Mouse (Mus musculus) adrenal gland, postnatal 25 days (tissue): ENCODE results near the gene Trpm5. TPM values are rescaled to one million over a fixed set of nuclear protein-coding genes. Genes with fewer than 3 reads are reported as not detected.

ENCODE experiments used
- DNase-seq: peaks from one replicate; pipeline ENCODE4 v3.0.0; 2021; ENCODE audit warnings: mixed read lengths
- total RNA-seq: library from RNA; stranded (reverse); gene quantifications from 2 replicates; pipeline ENCODE4 v1.2.3, GENCODE M21; 2021

The Trpm5 gene
- total RNA-seq, 1 experiment from 2014 or later = 0.24 TPM

GRCm38 (mm10) chr7:143105258-143105897, 10.9 kb upstream of the Trpm5 start:
- DNase-seq = no peak

DNA sequence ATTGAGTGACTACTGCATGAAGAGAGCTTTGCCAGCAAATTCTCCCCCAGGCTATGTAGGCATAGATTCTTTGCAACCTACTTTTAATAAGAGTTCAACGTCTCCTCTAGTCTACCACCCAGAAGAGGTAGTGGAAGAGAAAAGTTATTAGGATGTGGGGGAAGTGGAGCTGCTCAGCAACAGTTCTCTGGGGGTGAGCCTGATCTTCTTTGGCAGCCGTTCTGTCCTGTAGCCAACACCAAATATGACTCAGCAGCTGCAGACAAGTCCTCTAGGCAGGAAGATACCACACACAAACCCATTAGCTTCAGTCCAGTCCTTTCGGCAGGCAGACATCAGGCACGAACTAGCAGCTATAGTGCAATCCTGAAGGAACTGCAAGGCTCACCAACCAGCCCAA, 6.3 kb upstream of the Trpm5 start:
- no peak for DNase-seq

GRCm38 (mm10) chr7:143095554-143095907, 1.1 kb upstream of the Trpm5 start:
- DNase-seq = no peak

DNA sequence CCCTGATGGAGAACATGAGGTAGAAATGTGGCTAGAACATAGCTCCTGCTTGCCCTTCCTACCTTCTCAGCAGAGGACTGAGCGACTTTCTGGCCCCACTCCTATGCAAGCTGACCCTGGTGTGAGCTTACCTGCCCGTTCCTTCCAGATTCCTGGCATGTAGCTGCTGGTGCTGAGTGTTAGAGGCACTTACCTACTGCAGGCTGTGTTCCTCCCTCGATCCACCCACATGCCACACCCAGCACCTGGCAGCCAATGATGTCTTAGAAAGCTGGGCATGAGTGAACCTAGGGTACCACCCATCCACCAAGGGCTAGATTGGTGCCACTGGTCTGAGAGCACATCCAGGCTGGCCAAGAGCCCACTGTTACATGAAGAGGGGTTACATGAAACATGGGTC, 595 bp downstream of the Trpm5 start:
- DNase-seq = no peak

DNA sequence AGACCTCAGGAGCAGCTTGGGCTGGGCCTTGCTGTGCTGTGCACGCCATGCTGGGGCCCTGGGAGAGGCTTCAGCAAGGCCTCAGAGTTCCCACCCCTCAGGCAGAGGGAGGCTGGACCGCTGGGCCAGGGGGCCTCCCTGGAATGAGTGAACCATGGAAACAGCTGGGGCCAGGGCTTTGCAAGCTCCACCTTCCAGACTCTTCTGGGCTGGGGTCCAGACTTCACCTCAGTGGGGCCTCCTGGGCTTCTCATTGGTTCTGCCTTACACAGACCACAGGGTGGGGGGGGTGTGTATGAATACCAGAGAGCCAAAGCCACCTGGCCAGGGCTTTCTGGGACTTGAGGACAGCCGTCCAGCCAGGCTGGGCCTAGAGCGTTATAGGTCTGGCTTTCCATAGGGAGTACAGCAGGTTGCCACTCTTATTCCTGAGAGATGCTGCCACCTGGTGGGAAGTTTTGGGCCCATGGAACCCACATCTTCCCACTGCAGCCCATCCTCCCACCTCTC, 7.3 kb downstream of the Trpm5 start:
- no peak for DNase-seq

DNA sequence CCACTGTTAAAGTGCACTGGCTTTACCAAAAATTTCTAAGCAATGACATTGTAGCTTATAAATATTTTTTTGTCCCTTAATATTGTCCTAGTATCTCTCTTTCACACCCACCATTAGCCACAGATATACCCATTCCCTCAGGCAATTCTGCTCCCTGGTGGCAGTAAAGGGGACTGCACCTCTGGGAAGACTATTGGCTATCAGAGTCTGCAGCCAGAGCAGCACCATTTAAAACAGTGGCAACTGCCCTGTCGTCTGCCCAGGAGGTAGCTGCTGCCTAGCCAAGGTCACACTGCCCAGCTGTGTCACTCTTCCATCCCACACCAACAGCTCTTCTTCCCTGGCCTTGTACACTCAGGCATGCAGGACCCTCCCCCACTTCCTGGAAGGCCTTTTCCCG, 8.1 kb downstream of the Trpm5 start:
- DNase-seq = peak; percentile 75

DNA sequence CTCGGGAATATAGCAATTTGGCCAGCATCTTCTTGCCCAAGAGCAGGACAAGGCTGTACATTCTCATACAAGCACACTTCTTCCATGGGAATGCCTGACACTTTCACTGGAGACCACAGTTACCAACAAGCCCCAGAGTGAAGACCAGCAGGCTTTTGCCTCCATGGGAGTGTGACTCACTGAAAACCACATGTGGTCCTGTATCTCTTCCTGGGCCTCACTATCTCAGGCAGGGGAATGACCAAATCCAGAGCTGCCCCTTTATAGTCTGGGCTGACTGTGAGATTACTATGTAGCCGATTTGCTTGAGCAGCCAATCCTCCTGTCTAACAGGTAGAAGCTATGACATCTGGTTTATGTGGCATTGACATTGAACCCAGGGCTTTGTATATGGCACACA, 10.7 kb downstream of the Trpm5 start:
- no peak for DNase-seq

DNA sequence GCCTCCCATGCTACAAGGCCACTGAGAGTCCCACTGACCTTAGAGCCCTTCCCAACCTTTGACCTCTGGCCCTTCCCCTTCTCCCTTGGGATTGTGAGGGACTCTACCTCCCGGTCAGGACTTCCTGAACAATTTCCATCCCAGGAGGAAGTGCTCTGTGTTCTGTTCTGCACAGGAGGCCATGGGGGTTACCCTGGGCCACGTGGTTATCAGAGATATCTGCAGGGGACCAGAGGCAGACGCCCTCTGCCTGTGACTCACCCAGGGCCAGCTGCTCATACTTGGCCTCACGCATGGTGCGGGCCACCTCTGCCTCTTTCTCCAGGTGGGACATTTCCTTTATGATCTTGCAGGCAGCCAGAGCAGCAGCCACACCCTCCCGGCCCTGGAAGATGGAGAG, 12.4 kb downstream of the Trpm5 start:
- DNase-seq = no peak

- no peak for DNase-seq
Measured at GRCm38 (mm10) chr7:143077351-143077750, 17.1 kb downstream of the Trpm5 start.

DNA sequence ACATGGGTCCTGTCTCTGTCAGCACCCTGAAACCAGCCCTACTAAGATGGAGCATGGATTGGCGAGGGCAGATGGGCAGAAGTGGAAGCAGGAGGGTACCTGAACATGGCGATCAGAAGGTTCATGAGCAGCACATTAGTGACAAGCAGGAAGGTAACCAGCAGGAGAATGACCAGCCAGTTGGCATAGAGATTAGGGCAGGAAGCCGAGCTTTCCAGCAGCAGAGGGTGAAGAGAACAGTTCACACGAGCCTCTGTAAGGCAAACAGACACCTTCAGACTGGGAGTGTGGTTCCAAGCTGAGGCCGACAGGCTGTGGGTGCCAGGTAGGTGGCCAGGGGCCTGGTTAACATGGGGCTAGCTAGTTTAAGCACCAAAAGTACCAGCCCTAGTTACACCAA, 19.0 kb downstream of the Trpm5 start:
- DNase-seq = no peak

DNA sequence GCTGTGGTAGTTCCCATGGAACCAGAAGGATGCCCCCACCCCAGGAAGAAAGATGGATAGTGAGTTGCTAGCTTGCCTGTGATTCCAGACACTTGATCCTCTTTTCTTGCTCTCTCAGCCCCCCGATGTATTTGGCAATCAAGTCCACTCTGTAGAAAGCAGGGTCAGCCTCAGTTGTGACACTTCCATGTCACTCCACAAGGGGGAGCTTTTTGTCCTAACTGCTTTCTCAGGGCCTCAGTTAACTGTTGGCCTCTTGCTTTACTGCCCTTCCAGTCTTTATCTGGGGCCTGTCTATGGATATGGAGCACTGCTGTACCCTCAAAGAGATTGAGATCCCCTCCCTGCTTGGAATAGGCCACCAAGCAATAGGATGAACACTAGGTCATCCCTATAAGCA, 21.4 kb downstream of the Trpm5 start:
- no peak for DNase-seq

GRCm38 (mm10) chr7:143072605-143073004, 21.8 kb downstream of the Trpm5 start:
- DNase-seq = no peak

DNA sequence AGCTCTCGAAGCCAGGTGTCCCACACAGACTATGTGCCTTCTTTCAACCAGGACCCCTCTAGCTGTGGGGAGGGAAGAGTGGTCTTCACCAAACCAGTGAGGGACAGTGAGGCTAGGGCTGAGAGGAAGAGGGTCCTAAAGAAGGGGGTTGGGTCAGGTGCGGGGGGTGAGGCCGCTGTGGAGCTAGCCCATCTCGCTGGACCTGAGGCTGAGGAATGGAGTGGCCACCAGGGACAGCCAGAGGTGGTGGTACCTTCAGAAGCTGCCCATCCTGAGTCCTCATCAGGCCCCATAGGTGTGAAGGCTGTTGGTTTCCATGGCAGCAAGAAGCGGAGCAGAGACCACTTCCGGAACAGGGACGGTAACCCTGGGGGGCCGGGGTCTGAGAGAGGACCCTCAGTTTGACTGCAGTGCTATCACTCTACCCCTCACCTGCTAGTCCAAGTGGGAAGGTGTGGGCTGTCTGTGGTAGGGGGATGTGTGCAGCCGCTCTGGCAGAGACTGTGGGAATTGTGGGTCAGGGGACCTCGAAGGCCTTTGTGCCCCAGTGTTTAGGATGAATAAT, 23.9 kb downstream of the Trpm5 start:
- no peak for DNase-seq

GRCm38 (mm10) chr7:143069751-143070400, 24.6 kb downstream of the Trpm5 start:
- no peak for DNase-seq

DNA sequence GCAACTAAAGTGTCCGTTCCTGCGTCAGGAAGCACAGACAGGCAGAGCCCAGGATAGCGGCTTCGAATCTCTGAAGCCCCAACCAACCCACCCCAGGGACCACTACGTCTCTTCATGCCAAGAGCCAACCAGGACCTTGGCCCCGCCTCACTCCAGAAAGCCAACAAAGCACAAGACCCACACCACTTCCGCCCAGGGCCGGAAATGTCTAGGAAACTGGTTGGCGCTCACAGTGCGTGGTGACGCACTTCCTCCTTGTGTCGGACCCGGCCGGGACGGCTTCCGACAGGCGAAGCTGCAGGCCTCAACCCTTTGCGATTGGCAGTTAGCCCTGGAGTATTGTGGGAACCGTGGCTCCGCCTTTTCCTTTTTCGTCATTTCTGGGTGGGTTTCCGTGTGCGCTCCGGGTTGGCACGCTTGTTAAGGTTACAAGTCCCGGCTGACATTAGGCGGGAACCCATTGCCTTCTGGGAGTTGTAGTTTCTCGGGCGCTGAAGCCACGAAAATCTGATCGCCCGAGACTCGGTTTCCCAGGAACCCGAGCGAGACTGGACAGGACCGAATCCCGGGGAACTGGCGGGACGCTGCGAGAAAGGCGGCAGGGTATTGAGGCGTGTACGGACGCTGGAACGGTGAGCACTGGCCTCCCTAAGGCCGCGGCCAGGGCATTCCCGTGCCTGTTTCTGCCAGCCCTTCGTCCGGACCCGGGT, 25.4 kb downstream of the Trpm5 start, which contains the start of gene Tssc4:
Tssc4 (plus strand) TSS at position 368 of the 710 bp plus-strand sequence.
- peak; percentile 92 for DNase-seq

DNA sequence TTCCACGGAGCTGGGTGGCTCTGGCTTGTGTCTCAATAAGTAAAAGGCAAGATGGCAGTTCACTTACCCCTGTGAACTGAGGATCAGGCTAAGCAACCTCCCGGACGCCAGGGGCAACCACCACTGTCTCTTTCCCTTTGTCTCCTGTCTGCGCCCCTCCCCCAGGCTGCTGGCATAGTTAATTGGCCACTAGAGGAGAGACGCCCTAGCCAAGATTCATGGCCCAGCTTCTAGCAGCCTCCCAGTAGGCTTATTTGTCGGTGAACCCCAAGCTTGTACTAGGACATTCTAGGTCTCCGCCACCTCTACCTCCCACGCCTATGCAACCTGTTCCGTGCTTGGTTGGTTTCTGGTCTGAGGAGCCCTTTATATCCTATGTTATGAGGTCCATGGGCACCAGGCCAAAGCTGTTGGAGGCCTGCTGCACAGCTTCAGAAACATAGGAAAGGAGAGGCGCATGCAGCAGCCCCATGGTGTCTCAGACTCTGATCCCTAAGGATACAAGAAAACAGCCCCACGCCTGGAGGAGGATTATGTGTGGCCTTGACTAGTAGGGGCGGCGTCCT, 26.0 kb downstream of the Trpm5 start:
- DNase-seq = peak; percentile 58

DNA sequence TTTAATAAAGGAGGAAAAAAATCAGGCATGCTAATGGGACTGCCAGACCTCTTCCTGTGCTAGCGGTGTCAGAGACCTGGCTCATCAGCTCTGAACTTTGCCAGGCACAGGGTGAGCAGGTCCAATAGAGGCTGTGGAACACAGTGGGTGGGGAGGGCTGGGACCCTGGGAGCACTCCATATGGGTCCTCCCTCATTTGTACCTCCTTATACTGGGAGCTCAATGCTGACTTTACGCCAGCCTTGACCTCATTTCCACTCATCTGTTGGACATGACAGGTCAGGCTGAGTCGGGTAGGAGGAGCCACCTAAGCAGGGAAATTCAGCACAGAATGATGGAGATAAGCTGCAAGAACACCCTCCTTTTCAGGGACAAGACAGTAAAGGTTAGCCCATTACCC, 26.5 kb downstream of the Trpm5 start:
- no peak for DNase-seq

DNA sequence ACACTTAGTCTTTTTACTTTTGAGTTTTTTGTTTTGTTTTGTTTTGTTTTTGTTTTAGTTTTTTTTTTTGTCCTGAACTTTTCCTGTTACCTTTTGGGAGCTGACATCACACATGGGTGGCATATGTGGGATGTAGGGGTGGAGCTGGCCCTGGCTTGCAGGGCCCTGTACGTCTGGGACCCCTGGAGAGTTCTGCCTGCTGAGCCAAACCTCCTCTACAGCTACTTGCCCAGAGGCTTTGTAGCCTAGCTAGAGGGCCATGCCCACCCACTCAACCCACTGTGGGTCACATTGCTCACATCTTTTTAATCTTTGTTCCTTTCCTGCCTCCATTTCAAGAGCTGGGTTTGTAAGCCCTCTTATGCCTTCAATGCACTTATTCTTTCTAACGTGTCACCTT, 27.0 kb downstream of the Trpm5 start:
- no peak for DNase-seq

DNA sequence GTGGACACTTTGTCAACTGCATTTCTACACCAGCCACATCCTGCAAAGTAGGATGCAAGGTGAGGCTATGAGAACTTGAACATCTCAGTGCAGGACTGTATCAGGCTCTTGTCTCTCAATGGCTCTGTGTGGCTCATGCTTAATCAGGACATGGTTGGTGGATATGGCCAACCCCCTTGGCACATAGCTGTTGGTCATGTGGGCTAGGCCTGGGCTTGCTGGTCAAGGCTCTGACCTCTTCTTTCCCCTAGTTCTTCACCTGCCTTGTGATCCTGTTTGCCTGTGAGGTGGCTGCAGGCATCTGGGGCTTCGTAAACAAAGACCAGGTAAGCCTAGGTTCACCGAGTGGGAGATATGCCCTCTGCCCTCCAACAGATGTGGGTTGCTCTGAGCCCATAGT, 28.8 kb downstream of the Trpm5 start:
- DNase-seq = no peak

DNA sequence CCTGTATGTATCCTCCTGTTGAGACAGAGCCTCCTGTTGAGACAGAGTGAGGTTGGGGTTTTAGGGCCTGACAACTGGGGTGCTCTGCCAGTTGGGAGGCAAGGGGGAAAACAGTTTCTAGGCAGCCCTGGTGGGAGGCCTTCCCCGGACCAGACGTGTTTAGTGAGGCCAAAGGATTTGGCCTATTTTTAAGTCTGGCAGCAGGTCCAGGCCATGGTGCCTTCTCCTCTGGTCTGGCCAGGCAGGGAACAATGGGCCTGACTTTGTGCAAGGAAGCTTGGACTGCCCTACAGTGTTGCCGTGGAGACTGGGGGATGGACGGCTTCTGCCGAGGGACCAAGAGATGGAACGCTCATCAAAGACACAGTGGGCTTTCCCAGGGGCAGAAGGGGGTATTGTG, 30.2 kb downstream of the Trpm5 start:
- DNase-seq = no peak

DNA sequence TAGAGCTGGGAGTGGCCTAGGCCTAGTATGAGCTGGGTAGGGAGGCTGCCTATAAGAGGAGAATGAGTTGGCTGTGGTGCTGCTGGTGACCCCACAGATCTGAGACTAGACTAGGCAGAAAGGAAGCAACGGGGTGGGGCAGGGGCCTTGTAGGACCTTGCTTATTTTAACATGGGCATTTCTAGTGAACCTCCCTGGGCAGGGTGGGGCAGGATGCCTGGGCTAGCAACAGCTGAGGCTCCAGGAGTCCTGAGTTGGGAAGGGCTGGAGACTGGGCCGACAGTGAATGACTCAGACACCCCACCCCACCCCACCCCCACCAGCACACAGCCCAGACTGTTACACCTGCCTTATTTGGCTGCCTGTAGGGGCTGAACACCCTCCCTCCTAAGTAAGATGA, 31.7 kb downstream of the Trpm5 start:
- DNase-seq = no peak

DNA sequence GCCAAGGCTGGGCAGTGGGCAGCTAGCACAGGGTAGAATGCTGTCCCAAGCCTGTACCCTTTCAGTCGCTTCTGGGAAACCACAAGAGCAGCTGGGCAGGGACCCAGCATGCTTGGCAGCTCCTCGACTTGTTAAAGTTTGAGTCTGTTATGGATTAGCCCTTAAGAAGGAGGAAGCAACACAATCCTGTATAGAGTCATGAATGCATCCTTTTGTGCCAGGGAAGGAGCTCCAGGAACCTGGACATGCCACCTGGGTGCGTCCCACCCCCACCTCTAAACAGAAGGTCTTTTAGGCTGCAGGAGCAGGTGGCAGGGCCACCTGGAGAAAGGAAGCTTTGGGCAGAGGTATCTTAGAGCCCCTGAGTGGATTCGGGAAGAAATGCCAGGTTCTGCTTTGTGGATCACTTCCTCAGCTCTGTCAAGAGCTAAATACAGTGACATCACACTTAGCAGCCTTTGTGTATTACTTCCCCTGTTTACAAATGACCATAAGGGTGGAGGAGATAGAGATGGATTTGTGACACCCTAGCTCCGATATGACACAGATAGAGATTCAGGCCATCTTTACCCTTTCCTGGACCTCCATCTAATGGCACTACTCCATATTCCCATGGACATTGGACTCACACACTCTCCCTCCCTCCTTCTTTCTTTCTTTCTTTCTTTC, 35.1 kb downstream of the Trpm5 start:
- no peak for DNase-seq
